Mouse (Mus musculus): Measurements from ENCODE around the gene Mettl5.
"Not testable (repeated sequence)": the region's sequence is repeated elsewhere in the genome, so short reads cannot be mapped to it uniquely, and the experiment has no call there.

- not testable (repeated sequence) for TF ChIP-seq CTCF (IDR thresholded peaks at IDR 0.05; ENCODE audit: extremely low read depth, insufficient read length, insufficient replicate concordance, low read depth, low read length); POLR2A (IDR thresholded peaks at IDR 0.05; ENCODE audit: low read depth, low read length)
These were observed 22.0 kb upstream of the Mettl5 start for GRCm38 (mm10) chr2:69907394-69907793.
